Comparison of ENCODE assay signal across 23 mouse cellular contexts in the genomic region with DNA sequence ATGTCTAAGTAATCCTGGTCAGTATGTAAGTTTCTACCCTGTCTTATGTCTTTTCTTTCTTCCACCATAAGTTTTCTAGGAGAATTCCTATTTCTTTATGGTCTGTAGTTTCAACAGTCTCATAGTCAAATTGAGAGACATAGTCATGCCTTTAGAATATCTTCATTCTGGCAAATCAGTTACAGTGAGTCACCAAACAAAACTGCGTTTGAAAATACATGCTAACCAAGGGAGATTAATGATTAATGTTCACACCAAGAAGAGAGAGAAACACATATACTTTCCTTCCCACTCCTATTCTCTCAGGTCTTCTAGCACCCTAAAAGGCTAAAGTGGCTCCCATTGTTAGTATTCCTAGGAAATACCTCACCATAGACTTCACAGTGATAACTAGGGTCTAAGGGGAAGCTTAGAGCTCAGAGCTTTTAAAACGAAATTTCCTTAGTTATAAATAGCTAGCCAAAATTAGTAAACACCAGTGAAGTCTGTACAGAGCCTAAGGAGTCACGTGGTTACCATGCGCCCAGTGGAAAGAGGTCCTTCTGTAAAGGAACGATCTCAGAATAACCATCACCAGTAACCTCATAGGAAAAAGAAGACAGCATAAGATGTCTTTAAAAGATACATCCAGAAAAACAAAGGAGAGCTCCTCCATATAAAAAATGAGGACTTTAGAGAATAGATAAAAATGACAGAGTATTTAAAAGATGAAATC.
DNase-seq lines count a peak whose midpoint lies in the region; ATAC-seq and TF ChIP-seq lines count a peak whose summit lies in the region.
"Had no signal": no experiment of that assay in that cellular context is flagged by ENCODE, and none has a peak within 500 bp of the region (broad histone marks: within the 10 kb centered on the region; RNA-seq: fewer than 3 reads in every experiment).

No protein-coding gene starts in this region.

- intact Hi-C loops in left cerebral cortex, postnatal 36 days (cut with DNase I), result no loop called here

- no peak overlapping the region for H3K4me3 ChIP-seq in kidney, adult 2 months (ENCODE audit: insufficient read depth, low read depth, low read length)
- no peak overlapping the region for H3K4me3 ChIP-seq in kidney, embryonic 15.5 days (replicated peaks)
- H3K4me3 ChIP-seq in CH12.LX (replicated peaks in 1 of 3; ENCODE audit: low read depth in 2 of 3, low read length in 2 of 3, poor library complexity in 1 of 3), result no peak overlapping the region
- H3K4me3 ChIP-seq: embryonic facial prominence, embryonic 10.5 days; embryonic facial prominence, embryonic 12.5 days; erythroblast, embryonic 14.5 days; forebrain, embryonic 12.5 days had no signal

- H3K4me2 ChIP-seq in kidney, embryonic 15.5 days, result no peak overlapping the region
- H3K4me2 ChIP-seq in CH12.LX (ENCODE audit: insufficient read depth, low read depth, poor library complexity, severe bottlenecking), result no peak overlapping the region
- H3K4me2 ChIP-seq: embryonic facial prominence, embryonic 12.5 days had no signal

- CTCF ChIA-PET in Patski (lab: Charles Lee), result interaction anchor here (1.4 kb wide), 1 partner anchor 34 kb away, joined by 3 read pairs; no protein-coding TSS in a partner anchor

- no peaks in the 10 kb centered on the region for H3K4me1 ChIP-seq in kidney, adult 2 months (ENCODE audit: control insufficient read depth, insufficient read depth, low read length)
- H3K4me1 ChIP-seq in kidney, embryonic 15.5 days, result peaks cover 7% of the 10 kb centered on the region; the same call in 1 of the 2 replicates
- peaks cover 0 to 14% of the 10 kb centered on the region in 2 experiments; a peak in 2 of 4 replicates for H3K4me1 ChIP-seq in CH12.LX (ENCODE audit: control insufficient read depth in 1 of 2, insufficient read depth in 2 of 2)
- H3K4me1 ChIP-seq: embryonic facial prominence, embryonic 12.5 days had no signal

- no peak for ATAC-seq in kidney, embryonic 15.5 days (replicated peaks; ENCODE audit: low FRiP score)
- peak; percentile 89 for ATAC-seq in Patski
- ATAC-seq: CD4-positive, CD25-positive, alpha-beta regulatory T cell, adult 4 months had no signal

- no peak overlapping the region for H3K9ac ChIP-seq in kidney, embryonic 15.5 days
- H3K9ac ChIP-seq in CH12.LX (ENCODE audit: insufficient read depth, low read depth), result no peak overlapping the region
- H3K9ac ChIP-seq: embryonic facial prominence, embryonic 12.5 days; forebrain, embryonic 12.5 days had no signal

- dilution Hi-C loops in CH12.LX (cut with MboI; ENCODE audit: extremely low pct_ligation_motif_present, extremely low pct_unique_long_range_greater_than_20kb, low sequenced_read_pairs), result no loop called here

- H3K27ac ChIP-seq in kidney, adult 2 months (ENCODE audit: insufficient read depth, low read depth, low read length), result no peak overlapping the region
- H3K27ac ChIP-seq in kidney, embryonic 15.5 days, result peak overlapping the region; percentile 58
- no peak overlapping the region for H3K27ac ChIP-seq in CH12.LX (ENCODE audit: insufficient read depth, low read depth)
- H3K27ac ChIP-seq: embryonic facial prominence, embryonic 10.5 days; embryonic facial prominence, embryonic 12.5 days; forebrain, embryonic 12.5 days had no signal

- H3K36me3 ChIP-seq in kidney, adult 2 months (ENCODE audit: control insufficient read depth, insufficient read depth, low read length), result no peaks in the 10 kb centered on the region
- no peaks in the 10 kb centered on the region for H3K36me3 ChIP-seq in kidney, embryonic 15.5 days
- no peaks in the 10 kb centered on the region for H3K36me3 ChIP-seq in CH12.LX (replicated peaks in 1 of 2; ENCODE audit: control insufficient read depth in 1 of 2, insufficient read depth in 1 of 2, low read length in 1 of 2)
- H3K36me3 ChIP-seq: embryonic facial prominence, embryonic 10.5 days; embryonic facial prominence, embryonic 12.5 days; forebrain, embryonic 10.5 days; forebrain, embryonic 12.5 days had no signal

- peak; percentile 5 for DNase-seq in kidney, adult 2 months
- DNase-seq in kidney, adult 18-20 months, result no peak
- no peak for DNase-seq in kidney, postnatal 10 days
- no peak for DNase-seq in CH12.LX (ENCODE audit: extremely low read depth)
- DNase-seq in Patski (ENCODE audit: low read depth, low spot score), result peak; percentile 53
- no peak for DNase-seq in heart, postnatal 4 days
- no peak for DNase-seq in left cerebral cortex, postnatal 36 days (ENCODE audit: low spot score in 2 of 2)
- DNase-seq: adrenal gland, adult 2 months; adrenal gland, postnatal 14 days; adrenal gland, postnatal 36 days; B cell, adult 2 months; cerebellum, adult 11-12 months; cerebellum, adult 2 months; cerebellum, adult 9-10 months; cerebellum, postnatal 10 days; cerebellum, postnatal 25 days had no signal

- H3K9me3 ChIP-seq in kidney, embryonic 15.5 days (replicated peaks), result no peaks in the 10 kb centered on the region
- H3K9me3 ChIP-seq in CH12.LX (replicated peaks; ENCODE audit: low read length), result no peaks in the 10 kb centered on the region
- H3K9me3 ChIP-seq: embryonic facial prominence, embryonic 10.5 days; embryonic facial prominence, embryonic 12.5 days; forebrain, embryonic 10.5 days; forebrain, embryonic 12.5 days had no signal

- TF ChIP-seq CTCF in kidney, adult 2 months (conservative IDR thresholded peaks at IDR 0.05; ENCODE audit: insufficient read depth, insufficient read length, low read depth, low read length), result no peak
- TF ChIP-seq CTCF in CH12.LX (conservative IDR thresholded peaks at IDR 0.05 in 1 of 2, IDR thresholded peaks at IDR 0.05 in 1 of 2; ENCODE audit: low read depth in 2 of 2, low read length in 2 of 2), result no peak
- TF ChIP-seq CTCF in Patski (IDR thresholded peaks at IDR 0.05), result no peak

- WGBS in kidney, adult 2 months, result 46% methylated on average over 5 of the region's 5 CpGs
- 74% methylated on average over 5 of the region's 5 CpGs for WGBS in kidney, embryonic 15.5 days

- no peaks in the 10 kb centered on the region for H3K79me2 ChIP-seq in CH12.LX (replicated peaks; ENCODE audit: control insufficient read depth, extremely low read depth, insufficient read depth, poor library complexity, severe bottlenecking)

- TF ChIP-seq RAD21 in CH12.LX (IDR thresholded peaks at IDR 0.05; ENCODE audit: low read depth, low read length), result no peak

- H3K27me3 ChIP-seq in kidney, adult 2 months (replicated peaks; ENCODE audit: control insufficient read depth, insufficient read depth, low read length), result no peaks in the 10 kb centered on the region
- no peaks in the 10 kb centered on the region for H3K27me3 ChIP-seq in kidney, embryonic 15.5 days
- H3K27me3 ChIP-seq in CH12.LX (replicated peaks) (no peaks in the 10 kb centered on the region), Patski (no peaks in the 10 kb centered on the region)
- H3K27me3 ChIP-seq: embryonic facial prominence, embryonic 12.5 days; forebrain, embryonic 12.5 days had no signal

- no peak for TF ChIP-seq EP300 in CH12.LX (IDR thresholded peaks at IDR 0.05; ENCODE audit: low read length)

- POLR2A ChIA-PET in Patski (lab: Charles Lee), result interaction anchor here (0.8 kb wide), 1 partner anchor 58 kb away, joined by 4 read pairs; no protein-coding TSS in a partner anchor

- in situ Hi-C loops in CH12.LX (cut with MboI; ENCODE audit: low pct_ligation_motif_present, low pct_unique_long_range_greater_than_20kb, low sequenced_read_pairs), result no loop called here
- in situ Hi-C loops in Patski (cut with MboI; ENCODE audit: low pct_unique_long_range_greater_than_20kb), result loop anchor here (5.0 kb wide), 1 partner anchor 122 kb away; no protein-coding TSS in a partner anchor

- TF ChIP-seq POLR2A in kidney, adult 2 months (IDR thresholded peaks at IDR 0.05; ENCODE audit: low read depth, low read length), result no peak
- no peak for TF ChIP-seq POLR2A in CH12.LX (IDR thresholded peaks at IDR 0.05; ENCODE audit: low read depth, low read length)

TF ChIP-seq in CH12.LX, 34 proteins besides CTCF, POLR2A, EP300 and RAD21:
- TF ChIP-seq USF1 (IDR thresholded peaks at IDR 0.05; ENCODE audit: low read depth, low read length) (peak; percentile 54), BHLHE40 (IDR thresholded peaks at IDR 0.05; ENCODE audit: low read depth, low read length) (0 out of 2 replicates have a peak, but pooled peaks have one; percentile 22), MAX (IDR thresholded peaks at IDR 0.05; ENCODE audit: low read length) (peak; percentile 71; the same call in 1 of the 2 replicates), PAX5 (IDR thresholded peaks at IDR 0.05; ENCODE audit: low read length) (no peak), TCF12 (IDR thresholded peaks at IDR 0.05; ENCODE audit: low read depth, low read length) (no peak), MEF2A (IDR thresholded peaks at IDR 0.05; ENCODE audit: borderline replicate concordance, low read depth, low read length) (peak; percentile 31; the same call in 1 of the 2 replicates), MAZ (IDR thresholded peaks at IDR 0.05; ENCODE audit: low read depth, low read length) (no peak), ZNF384 (IDR thresholded peaks at IDR 0.05; ENCODE audit: low read depth, low read length) (no peak), USF2 (conservative IDR thresholded peaks at IDR 0.05; ENCODE audit: low read depth, low read length) (peak; percentile 53), ZC3H11A (IDR thresholded peaks at IDR 0.05; ENCODE audit: low read depth, low read length) (no peak), POLR2AphosphoS2 (IDR thresholded peaks at IDR 0.05; ENCODE audit: low read depth, low read length) (no peak)
TF ChIP-seq in CH12.LX: peak in this region for 5.

Comparison
In these comparisons a context has a peak if more than half of its experiments do, and no peak if none do; other contexts are left out.
1. DNase-seq: peak in kidney, adult 2 months (single experiment) and Patski (single experiment); none in kidney, adult 18-20 months (single experiment), kidney, postnatal 10 days (single experiment), CH12.LX (single experiment), heart, postnatal 4 days (single experiment) and left cerebral cortex, postnatal 36 days (0 of 2).